Mouse (Mus musculus): ENCODE results near the gene Spi1. TPM values are rescaled to one million over a fixed set of nuclear protein-coding genes. Genes with fewer than 3 reads are reported as not detected.

Spi1 gene
- polyA plus RNA-seq, 1 experiment from 2014 or later: 2.4 TPM

Other genes with a start within 250 kb of the Spi1 start
- gene Mtch2, start 235.2 kb upstream of the Spi1 start, polyA plus RNA-seq (2014; fragmentation: Nextera tagmentation; extraction: Ambion mirVana): 280 and 285 TPM in 2 replicates
- 95.3 and 152 TPM in 2 replicates for gene C1qtnf4, start 196.5 kb upstream of the Spi1 start, polyA plus RNA-seq (2014; fragmentation: Nextera tagmentation; extraction: Ambion mirVana)
- gene Kbtbd4, start 177.7 kb upstream of the Spi1 start, polyA plus RNA-seq (2014; fragmentation: Nextera tagmentation; extraction: Ambion mirVana): 48.6 and 55.2 TPM in 2 replicates
- 212 and 214 TPM in 2 replicates for gene Ndufs3, start 177.6 kb upstream of the Spi1 start, polyA plus RNA-seq (2014; fragmentation: Nextera tagmentation; extraction: Ambion mirVana)
- 83.9 and 95.3 TPM in 2 replicates for gene Celf1, start 142.0 kb upstream of the Spi1 start, polyA plus RNA-seq (2014; fragmentation: Nextera tagmentation; extraction: Ambion mirVana)
- gene Rapsn, start 46.8 kb upstream of the Spi1 start, polyA plus RNA-seq (2014; fragmentation: Nextera tagmentation; extraction: Ambion mirVana): 0.57 TPM in 2 replicates
- 232 and 271 TPM in 2 replicates for gene Psmc3, start 28.4 kb upstream of the Spi1 start, polyA plus RNA-seq (2014; fragmentation: Nextera tagmentation; extraction: Ambion mirVana)
- gene Slc39a13, start 12.0 kb upstream of the Spi1 start, polyA plus RNA-seq (2014; fragmentation: Nextera tagmentation; extraction: Ambion mirVana): 21.9 and 26.7 TPM in 2 replicates
- not detected in 2 replicates for gene Mybpc3, start 35.8 kb downstream of the Spi1 start, polyA plus RNA-seq (2014; fragmentation: Nextera tagmentation; extraction: Ambion mirVana)
- 43.3 and 56.3 TPM in 2 replicates for gene Madd, start 101.4 kb downstream of the Spi1 start, polyA plus RNA-seq (2014; fragmentation: Nextera tagmentation; extraction: Ambion mirVana)
- gene Nr1h3, start 120.4 kb downstream of the Spi1 start, polyA plus RNA-seq (2014; fragmentation: Nextera tagmentation; extraction: Ambion mirVana): 0.90 and 2.6 TPM in 2 replicates
- 33.1 and 50.8 TPM in 2 replicates for gene Acp2, start 120.5 kb downstream of the Spi1 start, polyA plus RNA-seq (2014; fragmentation: Nextera tagmentation; extraction: Ambion mirVana)
- 10.6 and 14.6 TPM in 2 replicates for gene Ddb2, start 154.6 kb downstream of the Spi1 start, polyA plus RNA-seq (2014; fragmentation: Nextera tagmentation; extraction: Ambion mirVana)
- 8.2 and 11.4 TPM in 2 replicates for gene Pacsin3, start 173.6 kb downstream of the Spi1 start, polyA plus RNA-seq (2014; fragmentation: Nextera tagmentation; extraction: Ambion mirVana)
- 64.2 and 71.8 TPM in 2 replicates for gene Arfgap2, start 182.6 kb downstream of the Spi1 start, polyA plus RNA-seq (2014; fragmentation: Nextera tagmentation; extraction: Ambion mirVana)

All from midbrain, embryonic 14.5 days (tissue).